8 mouse cellular contexts compared by ENCODE assay signal in the genomic region with DNA sequence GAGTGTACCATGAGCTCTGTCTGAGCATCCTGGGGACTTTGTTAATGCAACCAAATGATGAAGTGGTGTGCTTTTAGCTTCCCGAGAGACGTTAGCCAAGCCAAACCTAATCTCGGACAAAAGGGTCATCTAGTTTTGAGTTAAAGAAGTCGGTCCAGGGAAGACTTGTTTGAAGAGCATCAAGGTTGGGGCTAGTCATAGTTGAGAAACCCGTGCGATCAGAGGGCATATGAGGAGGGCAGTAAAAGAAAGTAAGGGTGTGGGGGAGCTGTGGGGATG. TPM values are rescaled to one million over a fixed set of nuclear protein-coding genes. Genes with fewer than 3 reads are reported as not detected.
DNase-seq lines count a peak whose midpoint lies in the region; ATAC-seq and TF ChIP-seq lines count a peak whose summit lies in the region.

No protein-coding gene starts in this region.

- intact Hi-C loops in heart, postnatal 10 days (cut with DNase I), result no loop called here

- no peak for TF ChIP-seq EP300 in MEL (IDR thresholded peaks at IDR 0.05; ENCODE audit: low read depth in 1 of 2, low read length in 2 of 2)

- H3K4me1 ChIP-seq in heart, embryonic 15.5 days (replicated peaks), result peaks cover 19% of the 10 kb centered on the region
- peaks cover 7 to 35% of the 10 kb centered on the region in 2 experiments; a peak in 3 of 4 replicates for H3K4me1 ChIP-seq in MEL (ENCODE audit: control insufficient read depth in 1 of 2, insufficient read depth in 2 of 2, low read length in 2 of 2)
- H3K4me1 ChIP-seq in hindbrain, embryonic 12.5 days, result peaks cover 14% of the 10 kb centered on the region
- peaks cover 19% of the 10 kb centered on the region for H3K4me1 ChIP-seq in midbrain, embryonic 13.5 days (replicated peaks)

- H3K4me2 ChIP-seq in heart, embryonic 15.5 days, result peak overlapping the region; percentile 86
- peak overlapping the region; percentile 82 for H3K4me2 ChIP-seq in hindbrain, embryonic 12.5 days (replicated peaks)
- peak overlapping the region; percentile 91 for H3K4me2 ChIP-seq in midbrain, embryonic 13.5 days (replicated peaks)

- 4% methylated on average over 6 of the region's 6 CpGs for WGBS in heart, embryonic 15.5 days
- 10% methylated on average over 6 of the region's 6 CpGs for WGBS in hindbrain, embryonic 12.5 days
- WGBS in midbrain, embryonic 13.5 days, result 13% methylated on average over 6 of the region's 6 CpGs

- no peak for ATAC-seq in heart, embryonic 15.5 days (replicated peaks; ENCODE audit: insufficient number of reproducible peaks, insufficient read depth, low FRiP score, low read depth)
- ATAC-seq in hindbrain, embryonic 12.5 days (ENCODE audit: low FRiP score), result no peak
- ATAC-seq in midbrain, embryonic 13.5 days, result no peak
- no peak for ATAC-seq in erythroid progenitor cell, adult 5-6 weeks (replicated peaks; ENCODE audit: low FRiP score, poor library complexity, severe bottlenecking)

- H3K9me3 ChIP-seq in heart, embryonic 15.5 days (replicated peaks), result no peaks in the 10 kb centered on the region
- no peaks in the 10 kb centered on the region for H3K9me3 ChIP-seq in MEL (replicated peaks; ENCODE audit: insufficient read depth, low read length)
- H3K9me3 ChIP-seq in hindbrain, embryonic 12.5 days (replicated peaks), result no peaks in the 10 kb centered on the region
- no peaks in the 10 kb centered on the region for H3K9me3 ChIP-seq in midbrain, embryonic 13.5 days

- TF ChIP-seq POLR2A in MEL (IDR thresholded peaks at IDR 0.05; ENCODE audit: control insufficient read depth in 1 of 2, insufficient read depth in 1 of 2, low read depth in 1 of 2, low read length in 2 of 2, poor library complexity in 1 of 2), result no peak

- peaks cover 23% of the 10 kb centered on the region for H3K79me2 ChIP-seq in MEL (ENCODE audit: control insufficient read depth, insufficient read depth, low read length, poor library complexity)

- no peak for TF ChIP-seq CTCF in MEL (IDR thresholded peaks at IDR 0.05 in 2 of 3, conservative IDR thresholded peaks at IDR 0.05 in 1 of 3; ENCODE audit: control insufficient read depth in 1 of 3, insufficient read depth in 1 of 3, low read depth in 2 of 3, low read length in 3 of 3, poor library complexity in 1 of 3, severe bottlenecking in 1 of 3)

- peaks cover 65% of the 10 kb centered on the region for H3K36me3 ChIP-seq in heart, embryonic 15.5 days
- peaks cover 21 to 36% of the 10 kb centered on the region in 2 experiments for H3K36me3 ChIP-seq in MEL (ENCODE audit: control insufficient read depth in 1 of 2, insufficient read depth in 2 of 2, low read length in 2 of 2)
- H3K36me3 ChIP-seq in hindbrain, embryonic 12.5 days, result peaks cover 75% of the 10 kb centered on the region
- peaks cover 74% of the 10 kb centered on the region for H3K36me3 ChIP-seq in midbrain, embryonic 13.5 days

- peak overlapping the region; percentile 68 for H3K4me3 ChIP-seq in heart, embryonic 15.5 days
- peak overlapping the region; percentile 58 to 91 for H3K4me3 ChIP-seq in MEL (ENCODE audit: control insufficient read depth in 1 of 2, insufficient read depth in 1 of 2, low read depth in 2 of 2, low read length in 2 of 2)
- H3K4me3 ChIP-seq in hindbrain, embryonic 12.5 days, result peak overlapping the region; percentile 67
- H3K4me3 ChIP-seq in midbrain, embryonic 13.5 days (replicated peaks), result peak overlapping the region; percentile 74

- H3K9ac ChIP-seq in heart, embryonic 15.5 days, result peak overlapping the region; percentile 77
- peak overlapping the region; percentile 85 for H3K9ac ChIP-seq in MEL (ENCODE audit: control insufficient read depth, low read depth, low read length, poor library complexity, severe bottlenecking)
- H3K9ac ChIP-seq in hindbrain, embryonic 12.5 days, result peak overlapping the region; percentile 73
- peak overlapping the region; percentile 78 for H3K9ac ChIP-seq in midbrain, embryonic 13.5 days (replicated peaks)

- no peaks in the 10 kb centered on the region for H3K27me3 ChIP-seq in heart, embryonic 15.5 days
- H3K27me3 ChIP-seq in MEL (ENCODE audit: control insufficient read depth in 1 of 2, insufficient read depth in 2 of 2, low read length in 2 of 2), result no peaks in the 10 kb centered on the region
- H3K27me3 ChIP-seq in hindbrain, embryonic 12.5 days, result no peaks in the 10 kb centered on the region
- H3K27me3 ChIP-seq in midbrain, embryonic 13.5 days, result no peaks in the 10 kb centered on the region

- no peak for TF ChIP-seq RAD21 in MEL (IDR thresholded peaks at IDR 0.05; ENCODE audit: low read depth, low read length)

- peak overlapping the region; percentile 81 for H3K27ac ChIP-seq in heart, embryonic 15.5 days
- H3K27ac ChIP-seq in MEL (ENCODE audit: control insufficient read depth, low read depth, low read length), result peak overlapping the region; percentile 71
- H3K27ac ChIP-seq in hindbrain, embryonic 12.5 days, result peak overlapping the region; percentile 82
- peak overlapping the region; percentile 76 for H3K27ac ChIP-seq in midbrain, embryonic 13.5 days

- no peak for DNase-seq in heart, postnatal 10 days
- peak; percentile 69 for DNase-seq in MEL (ENCODE audit: low read depth, low spot score)
- no peak for DNase-seq in layer of hippocampus, postnatal 25 days (ENCODE audit: extremely low spot score in 1 of 2, low spot score in 1 of 2)
- DNase-seq in kidney, postnatal 10 days, result no peak

RNA-seq across cellular contexts. Expression of a gene that starts 0.8 kb away (rescaled TPM):
- 70.9 and 92.8 TPM in 2 replicates for polyA plus RNA-seq in heart, embryonic 15.5 days (2015; fragmentation: Nextera tagmentation; extraction: Ambion mirVana)
- total RNA-seq in heart, postnatal 10 days (2021), result 10 to 100 TPM; 49.4 to 49.6 TPM
- 78.1 and 101 TPM in 2 replicates for total RNA-seq in MEL (2012; rRNA removed)
- polyA plus RNA-seq in MEL (2012; ENCODE audit: insufficient read depth in 1 of 2, insufficient read length in 2 of 2, low read depth in 1 of 2, low replicate concordance in 2 of 2, missing spikeins in 1 of 2), result 100 to 1,000 TPM in 1 of 2 experiments, not detected in 1; 287 TPM
- polyA plus RNA-seq in hindbrain, embryonic 12.5 days (2016; fragmentation: Nextera tagmentation; extraction: Ambion mirVana), result 105 and 107 TPM in 2 replicates
- polyA plus RNA-seq in midbrain, embryonic 13.5 days (2015; fragmentation: Nextera tagmentation; extraction: Ambion mirVana), result 110 and 116 TPM in 2 replicates
- 19.3 and 33.9 TPM in 2 replicates for total RNA-seq in erythroid progenitor cell, adult 5-6 weeks (2015; ENCODE audit: low replicate concordance)
- total RNA-seq in erythroid progenitor cell, adult 5-6 weeks (2017; ENCODE audit: low replicate concordance), result 3.6 and 8.0 TPM in 2 replicates
- 10 to 100 TPM; 67.8 to 73.3 TPM for total RNA-seq in layer of hippocampus, postnatal 25 days (2021)

RNA-seq across cellular contexts. Expression of a gene that starts 4.9 kb away (rescaled TPM):
- polyA plus RNA-seq in heart, embryonic 15.5 days (2015; fragmentation: Nextera tagmentation; extraction: Ambion mirVana), result 10.5 and 19.2 TPM in 2 replicates
- total RNA-seq in heart, postnatal 10 days (2021), result 1 to 10 TPM; 7.9 to 8.3 TPM
- 6.2 and 7.0 TPM in 2 replicates for total RNA-seq in MEL (2012; rRNA removed)
- polyA plus RNA-seq in MEL (2012; ENCODE audit: insufficient read depth in 1 of 2, insufficient read length in 2 of 2, low read depth in 1 of 2, low replicate concordance in 2 of 2, missing spikeins in 1 of 2), result 10 to 100 TPM in 1 of 2 experiments, not detected in 1; 35.3 TPM
- 33.4 and 34.2 TPM in 2 replicates for polyA plus RNA-seq in hindbrain, embryonic 12.5 days (2016; fragmentation: Nextera tagmentation; extraction: Ambion mirVana)
- 27.5 and 31.3 TPM in 2 replicates for polyA plus RNA-seq in midbrain, embryonic 13.5 days (2015; fragmentation: Nextera tagmentation; extraction: Ambion mirVana)
- 5.0 and 5.4 TPM in 2 replicates for total RNA-seq in erythroid progenitor cell, adult 5-6 weeks (2015; ENCODE audit: low replicate concordance)
- total RNA-seq in erythroid progenitor cell, adult 5-6 weeks (2017; ENCODE audit: low replicate concordance), result 2.6 TPM in 1 of 2 replicates, not detected in the other
- total RNA-seq in layer of hippocampus, postnatal 25 days (2021), result 10 to 100 TPM; 57.1 to 61.7 TPM

RNA-seq across cellular contexts. Expression of a gene that starts 13.5 kb away (rescaled TPM):
- 14.2 and 20.1 TPM in 2 replicates for polyA plus RNA-seq in heart, embryonic 15.5 days (2015; fragmentation: Nextera tagmentation; extraction: Ambion mirVana)
- total RNA-seq in heart, postnatal 10 days (2021), result 10 to 100 TPM; 26.6 to 26.7 TPM
- total RNA-seq in MEL (2012; rRNA removed), result 27.5 and 28.2 TPM in 2 replicates
- 100 to 1,000 TPM in 1 of 2 experiments, 10 to 100 TPM in 1; 83.6 to 138 TPM for polyA plus RNA-seq in MEL (2012; ENCODE audit: insufficient read depth in 1 of 2, insufficient read length in 2 of 2, low read depth in 1 of 2, low replicate concordance in 2 of 2, missing spikeins in 1 of 2)
- polyA plus RNA-seq in hindbrain, embryonic 12.5 days (2016; fragmentation: Nextera tagmentation; extraction: Ambion mirVana), result 38.8 and 44.4 TPM in 2 replicates
- polyA plus RNA-seq in midbrain, embryonic 13.5 days (2015; fragmentation: Nextera tagmentation; extraction: Ambion mirVana), result 24.9 and 32.9 TPM in 2 replicates
- 42.5 and 52.8 TPM in 2 replicates for total RNA-seq in erythroid progenitor cell, adult 5-6 weeks (2015; ENCODE audit: low replicate concordance)
- 41.1 and 50.4 TPM in 2 replicates for total RNA-seq in erythroid progenitor cell, adult 5-6 weeks (2017; ENCODE audit: low replicate concordance)
- total RNA-seq in layer of hippocampus, postnatal 25 days (2021), result 10 to 100 TPM; 39.0 to 46.7 TPM

RNA-seq across cellular contexts. Expression of a gene that starts 18.1 kb away (rescaled TPM):
- 0.52 and 1.1 TPM in 2 replicates for polyA plus RNA-seq in heart, embryonic 15.5 days (2015; fragmentation: Nextera tagmentation; extraction: Ambion mirVana)
- total RNA-seq in heart, postnatal 10 days (2021), result under 1 TPM; 0.19 to 0.60 TPM
- 4.0 TPM in 2 replicates for total RNA-seq in MEL (2012; rRNA removed)
- polyA plus RNA-seq in MEL (2012; ENCODE audit: insufficient read depth in 1 of 2, insufficient read length in 2 of 2, low read depth in 1 of 2, low replicate concordance in 2 of 2, missing spikeins in 1 of 2), result 1 to 10 TPM in 1 of 2 experiments, not detected in 1; 7.4 TPM
- polyA plus RNA-seq in hindbrain, embryonic 12.5 days (2016; fragmentation: Nextera tagmentation; extraction: Ambion mirVana), result 20.7 and 22.3 TPM in 2 replicates
- 28.9 and 32.3 TPM in 2 replicates for polyA plus RNA-seq in midbrain, embryonic 13.5 days (2015; fragmentation: Nextera tagmentation; extraction: Ambion mirVana)
- not detected in 2 replicates for total RNA-seq in erythroid progenitor cell, adult 5-6 weeks (2015; ENCODE audit: low replicate concordance)
- 3.3 TPM in 1 of 2 replicates, not detected in the other for total RNA-seq in erythroid progenitor cell, adult 5-6 weeks (2017; ENCODE audit: low replicate concordance)
- total RNA-seq in layer of hippocampus, postnatal 25 days (2021), result 10 to 100 TPM; 10.7 to 16.7 TPM

RNA-seq across cellular contexts. Expression of a gene that starts 24.7 kb away (rescaled TPM):
- 27.3 and 34.7 TPM in 2 replicates for polyA plus RNA-seq in heart, embryonic 15.5 days (2015; fragmentation: Nextera tagmentation; extraction: Ambion mirVana)
- 10 to 100 TPM; 24.2 to 24.7 TPM for total RNA-seq in heart, postnatal 10 days (2021)
- 42.8 and 49.1 TPM in 2 replicates for total RNA-seq in MEL (2012; rRNA removed)
- 10 to 100 TPM in 1 of 2 experiments, not detected in 1; 55.0 TPM for polyA plus RNA-seq in MEL (2012; ENCODE audit: insufficient read depth in 1 of 2, insufficient read length in 2 of 2, low read depth in 1 of 2, low replicate concordance in 2 of 2, missing spikeins in 1 of 2)
- polyA plus RNA-seq in hindbrain, embryonic 12.5 days (2016; fragmentation: Nextera tagmentation; extraction: Ambion mirVana), result 50.3 and 51.3 TPM in 2 replicates
- 43.5 and 46.7 TPM in 2 replicates for polyA plus RNA-seq in midbrain, embryonic 13.5 days (2015; fragmentation: Nextera tagmentation; extraction: Ambion mirVana)
- 27.4 and 36.5 TPM in 2 replicates for total RNA-seq in erythroid progenitor cell, adult 5-6 weeks (2015; ENCODE audit: low replicate concordance)
- 16.8 and 18.1 TPM in 2 replicates for total RNA-seq in erythroid progenitor cell, adult 5-6 weeks (2017; ENCODE audit: low replicate concordance)
- total RNA-seq in layer of hippocampus, postnatal 25 days (2021), result 10 to 100 TPM; 59.9 to 63.6 TPM
